Mouse (Mus musculus): Measurements from ENCODE around the gene Dlg3. TPM values are rescaled to one million over a fixed set of nuclear protein-coding genes. Genes with fewer than 3 reads are reported as not detected.

Gene Dlg3
- polyA plus RNA-seq, 1 experiment = 28.8 TPM

DNA sequence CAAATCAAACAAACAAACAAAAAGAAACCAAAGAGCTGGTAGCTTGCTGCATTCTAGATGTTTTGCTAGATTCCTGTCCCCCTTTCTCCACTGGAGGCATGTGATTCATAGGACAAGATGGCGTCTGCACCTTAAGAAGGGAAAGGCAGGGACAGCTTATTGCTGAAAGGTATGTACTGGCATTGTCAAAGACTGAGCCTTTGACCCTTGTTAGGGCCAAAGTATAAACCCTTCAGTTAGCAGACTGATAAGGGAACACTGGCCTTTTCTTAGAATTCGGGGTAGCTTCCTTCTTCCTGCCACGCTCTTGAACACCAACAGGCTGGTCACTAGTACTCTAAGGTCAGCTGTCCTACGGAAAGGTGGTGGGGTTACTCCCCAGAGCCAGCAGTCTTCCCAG, 29.8 kb downstream of the Dlg3 start:
- Histone ChIP-seq H3K4me1 (ENCODE audit: control insufficient read depth, insufficient read depth, insufficient read length, low read length) (peaks cover 19% of the 10 kb centered on the region; the same call in 1 of the 2 replicates), H3K36me3 (ENCODE audit: control insufficient read depth, insufficient read depth, low read length) (peaks cover 9% of the 10 kb centered on the region), H3K4me3 (ENCODE audit: low read depth, low read length) (peak overlapping the region; percentile 49; the same call in 1 of the 2 replicates), H3K27ac (ENCODE audit: insufficient read depth, low read depth, low read length) (peak overlapping the region; percentile 100), H3K27me3 (ENCODE audit: control insufficient read depth, insufficient read depth, low read length) (no peaks in the 10 kb centered on the region)
- whole genome bisulfite sequencing = 34% methylated on average over 4 of the region's 4 CpGs
- TF ChIP-seq POLR2A (IDR thresholded peaks at IDR 0.05; ENCODE audit: low read depth, low read length) (no peak), CTCF (IDR thresholded peaks at IDR 0.05; ENCODE audit: extremely low read depth, insufficient read length, insufficient replicate concordance, low read depth, low read length) (no peak)

GRCm38 (mm10) chrX:100797851-100798527, 30.5 kb downstream of the Dlg3 start:
- WGBS = 61% methylated on average over 7 of the region's 7 CpGs
- Histone ChIP-seq H3K4me1 (ENCODE audit: control insufficient read depth, insufficient read depth, insufficient read length, low read length) (peaks cover 19% of the 10 kb centered on the region; the same call in 1 of the 2 replicates), H3K36me3 (ENCODE audit: control insufficient read depth, insufficient read depth, low read length) (peaks cover 10% of the 10 kb centered on the region), H3K27ac (ENCODE audit: insufficient read depth, low read depth, low read length) (peak overlapping the region; percentile 100), H3K27me3 (ENCODE audit: control insufficient read depth, insufficient read depth, low read length) (no peaks in the 10 kb centered on the region), H3K4me3 (ENCODE audit: low read depth, low read length) (peak overlapping the region; percentile 49)
- peak; percentile 44; the same call in 1 of the 2 replicates for TF ChIP-seq CTCF (IDR thresholded peaks at IDR 0.05; ENCODE audit: extremely low read depth, insufficient read length, insufficient replicate concordance, low read depth, low read length)
- TF ChIP-seq POLR2A (IDR thresholded peaks at IDR 0.05; ENCODE audit: low read depth, low read length) = no peak; the same call in 1 of the 2 replicates

- H3K4me1 ChIP-seq (ENCODE audit: control insufficient read depth, insufficient read depth, insufficient read length, low read length) = peaks cover 16% of the 10 kb centered on the region; the same call in 1 of the 2 replicates
- H3K4me3 ChIP-seq (ENCODE audit: low read depth, low read length) = no peak overlapping the region
- WGBS = 38% methylated on average over 2 of the region's 2 CpGs
- no peaks in the 10 kb centered on the region for H3K27me3 ChIP-seq (ENCODE audit: control insufficient read depth, insufficient read depth, low read length)
- peak overlapping the region; percentile 40; the same call in 1 of the 2 replicates for H3K27ac ChIP-seq (ENCODE audit: insufficient read depth, low read depth, low read length)
- peaks cover 18% of the 10 kb centered on the region for H3K36me3 ChIP-seq (ENCODE audit: control insufficient read depth, insufficient read depth, low read length)
- no peak for TF ChIP-seq POLR2A (IDR thresholded peaks at IDR 0.05; ENCODE audit: low read depth, low read length)
- TF ChIP-seq CTCF (IDR thresholded peaks at IDR 0.05; ENCODE audit: extremely low read depth, insufficient read length, insufficient replicate concordance, low read depth, low read length) = no peak
Observed at GRCm38 (mm10) chrX:100800643-100801042, 33.1 kb downstream of the Dlg3 start.

DNA sequence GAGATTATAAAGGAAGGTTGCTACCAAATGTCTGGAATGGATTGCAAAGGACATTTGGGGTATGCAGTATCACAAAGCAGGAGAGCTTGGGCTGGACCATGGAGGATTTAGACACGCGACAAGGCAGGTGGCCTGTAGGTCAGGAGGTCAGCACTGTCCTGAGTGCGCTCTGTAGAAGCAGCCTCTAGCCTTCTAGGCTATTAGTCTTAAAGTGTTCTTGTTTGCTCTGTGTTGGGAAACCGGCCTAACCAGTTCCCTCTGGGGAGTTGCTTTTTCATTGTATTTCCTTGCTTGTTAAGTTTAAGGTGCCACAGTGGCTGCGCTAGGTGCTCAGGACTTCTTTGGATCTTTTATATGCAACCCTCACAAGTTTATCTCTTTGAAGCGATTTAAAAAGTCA, 34.5 kb downstream of the Dlg3 start:
- Histone ChIP-seq H3K36me3 (ENCODE audit: control insufficient read depth, insufficient read depth, low read length) (peaks cover 24% of the 10 kb centered on the region), H3K27ac (ENCODE audit: insufficient read depth, low read depth, low read length) (peak overlapping the region; percentile 22; the same call in 1 of the 2 replicates), H3K4me1 (ENCODE audit: control insufficient read depth, insufficient read depth, insufficient read length, low read length) (peaks cover 18% of the 10 kb centered on the region; the same call in 1 of the 2 replicates), H3K27me3 (ENCODE audit: control insufficient read depth, insufficient read depth, low read length) (no peaks in the 10 kb centered on the region), H3K4me3 (ENCODE audit: low read depth, low read length) (no peak overlapping the region)
- WGBS = 37% methylated on average over 6 of the region's 6 CpGs
- TF ChIP-seq CTCF (IDR thresholded peaks at IDR 0.05; ENCODE audit: extremely low read depth, insufficient read length, insufficient replicate concordance, low read depth, low read length) (no peak), POLR2A (IDR thresholded peaks at IDR 0.05; ENCODE audit: low read depth, low read length) (no peak)

DNA sequence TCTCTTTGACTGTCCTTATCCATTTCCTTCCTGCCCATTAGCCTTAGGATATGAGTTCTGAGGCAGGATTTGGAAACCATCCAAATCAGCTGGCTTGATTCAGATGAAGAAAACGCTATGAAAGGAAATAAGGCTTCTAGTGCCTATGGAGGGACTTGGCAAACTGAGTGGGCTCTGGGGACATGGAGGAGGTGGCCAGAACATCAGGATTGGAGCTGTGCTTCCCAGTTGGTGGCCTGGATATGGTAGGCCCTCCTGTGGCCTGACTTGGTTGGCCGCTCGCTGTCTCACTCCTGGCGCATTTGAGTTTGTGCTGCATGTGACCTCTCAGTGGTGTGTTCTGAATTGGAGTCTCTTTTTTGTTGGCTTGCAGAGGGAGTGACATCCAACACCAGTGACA, 43.6 kb downstream of the Dlg3 start:
- Histone ChIP-seq H3K27me3 (ENCODE audit: control insufficient read depth, insufficient read depth, low read length) (no peaks in the 10 kb centered on the region), H3K4me3 (ENCODE audit: low read depth, low read length) (no peak overlapping the region), H3K36me3 (ENCODE audit: control insufficient read depth, insufficient read depth, low read length) (peaks cover 63% of the 10 kb centered on the region), H3K4me1 (ENCODE audit: control insufficient read depth, insufficient read depth, insufficient read length, low read length) (no peaks in the 10 kb centered on the region), H3K27ac (ENCODE audit: insufficient read depth, low read depth, low read length) (no peak overlapping the region)
- no peak for TF ChIP-seq POLR2A (IDR thresholded peaks at IDR 0.05; ENCODE audit: low read depth, low read length)
- no peak for TF ChIP-seq CTCF (IDR thresholded peaks at IDR 0.05; ENCODE audit: extremely low read depth, insufficient read length, insufficient replicate concordance, low read depth, low read length)
- WGBS = 81% methylated on average over 4 of the region's 4 CpGs

GRCm38 (mm10) chrX:100814139-100814538, 46.6 kb downstream of the Dlg3 start:
- H3K36me3 ChIP-seq (ENCODE audit: control insufficient read depth, insufficient read depth, low read length) = peaks cover 53% of the 10 kb centered on the region
- no peak overlapping the region for H3K27ac ChIP-seq (ENCODE audit: insufficient read depth, low read depth, low read length)
- 84% methylated on average over 8 of the region's 8 CpGs for WGBS
- H3K4me1 ChIP-seq (ENCODE audit: control insufficient read depth, insufficient read depth, insufficient read length, low read length) = no peaks in the 10 kb centered on the region
- no peaks in the 10 kb centered on the region for H3K27me3 ChIP-seq (ENCODE audit: control insufficient read depth, insufficient read depth, low read length)
- TF ChIP-seq CTCF (IDR thresholded peaks at IDR 0.05; ENCODE audit: extremely low read depth, insufficient read length, insufficient replicate concordance, low read depth, low read length) = no peak
- H3K4me3 ChIP-seq (ENCODE audit: low read depth, low read length) = no peak overlapping the region

DNA sequence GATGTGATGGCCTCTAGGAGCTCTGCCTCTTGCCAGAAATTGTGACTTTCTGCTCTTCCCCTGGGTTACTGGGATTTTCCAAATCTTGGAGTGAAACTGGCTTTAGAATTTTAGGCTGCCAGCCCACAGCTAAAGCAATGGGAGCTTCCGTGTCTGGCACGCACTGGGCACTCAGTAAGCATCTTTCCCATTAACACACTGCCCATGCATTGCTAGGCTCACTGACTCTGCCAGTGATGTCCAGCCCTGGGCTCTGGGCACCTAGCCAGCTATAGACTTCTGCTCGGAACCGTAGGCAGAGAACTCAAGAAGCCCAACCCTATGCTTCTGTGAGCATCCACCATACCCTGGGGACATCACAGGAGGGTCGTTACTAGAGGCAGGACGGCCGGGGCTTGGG, 48.2 kb downstream of the Dlg3 start:
- H3K4me3 ChIP-seq (ENCODE audit: low read depth, low read length) = no peak overlapping the region
- no peaks in the 10 kb centered on the region for H3K27me3 ChIP-seq (ENCODE audit: control insufficient read depth, insufficient read depth, low read length)
- peaks cover 46% of the 10 kb centered on the region for H3K36me3 ChIP-seq (ENCODE audit: control insufficient read depth, insufficient read depth, low read length)
- 82% methylated on average over 7 of the region's 7 CpGs for WGBS
- H3K4me1 ChIP-seq (ENCODE audit: control insufficient read depth, insufficient read depth, insufficient read length, low read length) = 0 out of 2 replicates have a peak, but pooled peaks cover 2% of the 10 kb centered on the region
- no peak overlapping the region for H3K27ac ChIP-seq (ENCODE audit: insufficient read depth, low read depth, low read length)
- TF ChIP-seq POLR2A (IDR thresholded peaks at IDR 0.05; ENCODE audit: low read depth, low read length) (no peak), CTCF (IDR thresholded peaks at IDR 0.05; ENCODE audit: extremely low read depth, insufficient read length, insufficient replicate concordance, low read depth, low read length) (no peak)
